Mouse (Mus musculus) neural tube, embryonic 11.5 days (tissue): ENCODE measurements around the gene Ctnna3. TPM values are rescaled to one million over a fixed set of nuclear protein-coding genes. Genes with fewer than 3 reads are reported as not detected.

ENCODE experiments used
- ATAC-seq: fragments of 200-750 bp; cut with Nextera tagmentation; 2 replicates; pipeline ENCODE4 v1.8.0; 2017; ENCODE audit warnings: moderate number of reproducible peaks, mild to moderate bottlenecking, moderate TSS enrichment, moderate library complexity; ENCODE audit not compliant: insufficient read depth, low FRiP score, low TSS enrichment
- DNase-seq: peaks from one replicate; pipeline ENCODE4 v3.0.0-alpha.2; 2015; ENCODE audit warnings: low spot score
- H3K27ac ChIP-seq: fragments of 300-500 bp; sonication (generic); 2 replicates; pipeline ENCODE4 v1.5.1; 2014; ENCODE audit warnings: low read depth, mild to moderate bottlenecking, low read length
- H3K27me3 ChIP-seq: fragments of 300-500 bp; sonication (generic); 2 replicates; pipeline ENCODE4 v1.6.1; 2014; ENCODE audit warnings: mild to moderate bottlenecking, low read length, mixed read lengths; ENCODE audit not compliant: control insufficient read depth, insufficient read depth
- H3K36me3 ChIP-seq: fragments of 300-500 bp; sonication (generic); 2 replicates; pipeline ENCODE4 v1.6.1; 2014; ENCODE audit warnings: mild to moderate bottlenecking, low read length, moderate library complexity, mixed read lengths; ENCODE audit not compliant: control insufficient read depth, insufficient read depth
- H3K4me1 ChIP-seq: fragments of 300-500 bp; sonication (generic); 2 replicates; pipeline ENCODE4 v1.6.1; 2014; ENCODE audit warnings: low read length, mixed read lengths; ENCODE audit not compliant: control insufficient read depth, insufficient read depth
- H3K4me2 ChIP-seq: fragments of 300-500 bp; sonication (generic); 2 replicates; pipeline ENCODE4 v1.6.1; 2014; ENCODE audit warnings: low read depth, mild to moderate bottlenecking, moderate library complexity
- H3K4me3 ChIP-seq: fragments of 300-500 bp; sonication (generic); 2 replicates; pipeline ENCODE4 v1.5.1; 2014; ENCODE audit warnings: low read depth, low read length
- H3K9ac ChIP-seq: fragments of 300-500 bp; sonication (generic); 2 replicates; pipeline ENCODE4 v1.6.1; 2014; ENCODE audit warnings: mild to moderate bottlenecking, low read length
- H3K9me3 ChIP-seq: fragments of 300-500 bp; sonication (generic); 2 replicates; pipeline ENCODE4 v1.6.1; 2016; ENCODE audit warnings: low read length; ENCODE audit not compliant: control insufficient read depth
- WGBS: fragments of 180-500 bp; shearing (Covaris S2); extraction: QIAGEN DNeasy Blood & Tissue Kit; methylation state at CpG from one replicate; pipeline ENCODE4 v1.1.7; 2014; 5-methylcytosine and 5-hydroxymethylcytosine counted together
- polyA plus RNA-seq: library from polyadenylated mRNA; unstranded; fragments of >200 nt; fragmentation: Nextera tagmentation; extraction: Ambion mirVana; gene quantifications from 2 replicates; pipeline ENCODE4 v1.2.1, GENCODE M21; 2014

Gene Ctnna3
- polyA plus RNA-seq, 1 experiment from 2014 or later, result 0.33 TPM

GRCm38 (mm10) chr10:64243421-64243820 lies 813.5 kb downstream of the Ctnna3 start:
- no peak overlapping the region for H3K4me2 ChIP-seq
- WGBS, result 85% methylated on average over 4 of the region's 4 CpGs
- no peaks in the 10 kb centered on the region for H3K27me3 ChIP-seq
- no peak for DNase-seq
- no peak overlapping the region for H3K9ac ChIP-seq
- H3K27ac ChIP-seq, result no peak overlapping the region
- no peaks in the 10 kb centered on the region for H3K36me3 ChIP-seq
- no peak for ATAC-seq
- no peaks in the 10 kb centered on the region for H3K9me3 ChIP-seq
- H3K4me1 ChIP-seq, result no peaks in the 10 kb centered on the region
- no peak overlapping the region for H3K4me3 ChIP-seq

- no peak for ATAC-seq
- Histone ChIP-seq H3K36me3 (no peaks in the 10 kb centered on the region), H3K27me3 (no peaks in the 10 kb centered on the region), H3K9me3 (no peaks in the 10 kb centered on the region; the same call in 1 of the 2 replicates), H3K9ac (no peak overlapping the region), H3K4me1 (no peaks in the 10 kb centered on the region), H3K4me2 (no peak overlapping the region), H3K27ac (no peak overlapping the region), H3K4me3 (no peak overlapping the region)
- WGBS, result 80% methylated on average over 4 of the region's 4 CpGs
- no peak for DNase-seq
Measured at GRCm38 (mm10) chr10:64268156-64268555, 838.3 kb downstream of the Ctnna3 start.

GRCm38 (mm10) chr10:64275143-64275542 lies 845.2 kb downstream of the Ctnna3 start:
- Histone ChIP-seq H3K27me3 (no peaks in the 10 kb centered on the region), H3K27ac (no peak overlapping the region), H3K9me3 (no peaks in the 10 kb centered on the region; the same call in 1 of the 2 replicates), H3K9ac (no peak overlapping the region), H3K4me2 (no peak overlapping the region), H3K4me1 (no peaks in the 10 kb centered on the region), H3K4me3 (no peak overlapping the region), H3K36me3 (no peaks in the 10 kb centered on the region)
- WGBS, result 77% methylated on average over 1 of the region's 1 CpGs
- DNase-seq, result peak; percentile 13
- no peak for ATAC-seq

- Histone ChIP-seq H3K4me1 (no peaks in the 10 kb centered on the region), H3K4me2 (no peak overlapping the region), H3K9me3 (no peaks in the 10 kb centered on the region), H3K4me3 (no peak overlapping the region), H3K27ac (no peak overlapping the region), H3K36me3 (no peaks in the 10 kb centered on the region), H3K9ac (no peak overlapping the region), H3K27me3 (no peaks in the 10 kb centered on the region)
- 84% methylated on average over 2 of the region's 2 CpGs for WGBS
- ATAC-seq (no peak), DNase-seq (no peak)
Measured at GRCm38 (mm10) chr10:64278836-64279235, 848.9 kb downstream of the Ctnna3 start.

GRCm38 (mm10) chr10:64305802-64306201 lies 875.9 kb downstream of the Ctnna3 start:
- no peak overlapping the region for H3K4me3 ChIP-seq
- no peak for ATAC-seq
- H3K4me1 ChIP-seq, result no peaks in the 10 kb centered on the region
- H3K27ac ChIP-seq, result no peak overlapping the region
- no peaks in the 10 kb centered on the region for H3K9me3 ChIP-seq
- no peaks in the 10 kb centered on the region for H3K27me3 ChIP-seq
- H3K36me3 ChIP-seq, result no peaks in the 10 kb centered on the region
- no peak for DNase-seq
- no peak overlapping the region for H3K4me2 ChIP-seq
- no peak overlapping the region for H3K9ac ChIP-seq

- H3K4me3 ChIP-seq, result no peak overlapping the region
- no peak overlapping the region for H3K9ac ChIP-seq
- ATAC-seq, result no peak
- no peak overlapping the region for H3K4me2 ChIP-seq
- H3K27me3 ChIP-seq, result no peaks in the 10 kb centered on the region
- no peaks in the 10 kb centered on the region for H3K9me3 ChIP-seq
- no peak overlapping the region for H3K27ac ChIP-seq
- no peaks in the 10 kb centered on the region for H3K36me3 ChIP-seq
- no peak for DNase-seq
- 95% methylated on average over 2 of the region's 2 CpGs for whole genome bisulfite sequencing
- no peaks in the 10 kb centered on the region for H3K4me1 ChIP-seq
Measured at GRCm38 (mm10) chr10:64311622-64312292, 881.9 kb downstream of the Ctnna3 start.

- H3K4me2 ChIP-seq, result no peak overlapping the region
- no peaks in the 10 kb centered on the region for H3K36me3 ChIP-seq
- no peaks in the 10 kb centered on the region for H3K4me1 ChIP-seq
- H3K4me3 ChIP-seq, result no peak overlapping the region
- WGBS, result 92% methylated on average over 7 of the region's 7 CpGs
- DNase-seq (no peak), ATAC-seq (no peak)
- H3K9ac ChIP-seq, result no peak overlapping the region
- no peak overlapping the region for H3K27ac ChIP-seq
- H3K9me3 ChIP-seq, result no peaks in the 10 kb centered on the region
- H3K27me3 ChIP-seq, result no peaks in the 10 kb centered on the region
Measured at GRCm38 (mm10) chr10:64320332-64320731, 890.4 kb downstream of the Ctnna3 start.

- Histone ChIP-seq H3K4me3 (no peak overlapping the region), H3K27me3 (no peaks in the 10 kb centered on the region), H3K9ac (no peak overlapping the region), H3K36me3 (no peaks in the 10 kb centered on the region), H3K9me3 (no peaks in the 10 kb centered on the region), H3K4me1 (no peaks in the 10 kb centered on the region), H3K4me2 (no peak overlapping the region), H3K27ac (no peak overlapping the region)
- WGBS, result 73% methylated on average over 4 of the region's 4 CpGs
- ATAC-seq (no peak), DNase-seq (no peak)
Measured at GRCm38 (mm10) chr10:64342702-64343379, 912.9 kb downstream of the Ctnna3 start.

GRCm38 (mm10) chr10:64373288-64373687 lies 943.4 kb downstream of the Ctnna3 start:
- 87% methylated on average over 3 of the region's 3 CpGs for WGBS
- ATAC-seq, result no peak

More at GRCm38 (mm10) chr10:64373288-64373687, 943.4 kb downstream of the Ctnna3 start:
- Histone ChIP-seq H3K4me1 (no peaks in the 10 kb centered on the region), H3K9ac (no peak overlapping the region), H3K4me3 (no peak overlapping the region), H3K27me3 (no peaks in the 10 kb centered on the region), H3K4me2 (no peak overlapping the region), H3K36me3 (no peaks in the 10 kb centered on the region), H3K9me3 (no peaks in the 10 kb centered on the region), H3K27ac (no peak overlapping the region)
- no peak for DNase-seq
